Mouse (Mus musculus): ENCODE results near the gene Clca3a1.

DNA sequence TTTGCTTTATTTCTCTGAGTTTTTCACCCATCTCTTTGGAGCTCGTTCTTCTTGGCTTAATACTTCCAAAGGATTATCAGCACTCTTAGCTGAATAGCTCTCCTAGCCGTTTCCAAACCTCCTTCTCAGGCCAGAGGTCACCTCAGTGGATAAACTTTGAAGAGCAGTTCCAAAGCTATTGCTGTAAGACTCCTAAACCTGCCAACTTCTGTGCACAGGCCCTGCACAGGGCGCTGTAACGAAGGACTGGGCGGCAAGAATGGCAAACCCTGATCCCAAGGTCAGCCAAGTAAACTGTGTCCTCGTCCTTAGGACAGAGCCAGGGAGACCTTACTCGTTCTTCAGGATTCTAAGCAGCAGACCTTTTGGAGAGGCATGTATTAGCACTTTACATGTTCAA, 46.7 kb downstream of the Clca3a1 start:
- no peak for TF ChIP-seq POLR2A (IDR thresholded peaks at IDR 0.05; ENCODE audit: insufficient read depth, low read depth, low read length)
- TF ChIP-seq CTCF (IDR thresholded peaks at IDR 0.05), result no peak
